Mouse (Mus musculus): ENCODE measurements around the gene Akt1.
A peak's percentile ranks its signal among the peaks of the same experiment; 100 is the strongest.

Gene Akt1

GRCm38 (mm10) chr12:112627097-112627881 is 47.4 kb downstream of the Akt1 start:
- no peak for DNase-seq

GRCm38 (mm10) chr12:112626455-112626854 is 48.2 kb downstream of the Akt1 start:
- no peak for DNase-seq

GRCm38 (mm10) chr12:112625700-112626099 is 49.0 kb downstream of the Akt1 start:
- no peak for DNase-seq

GRCm38 (mm10) chr12:112623742-112624141 is 50.9 kb downstream of the Akt1 start:
- peak; percentile 69 to 81 for DNase-seq

GRCm38 (mm10) chr12:112621900-112622299 is 52.8 kb downstream of the Akt1 start:
- DNase-seq, result no peak

GRCm38 (mm10) chr12:112620354-112621061 is 54.2 kb downstream of the Akt1 start:
- no peak for DNase-seq

- peak; percentile 50 to 71 for DNase-seq
Measured at GRCm38 (mm10) chr12:112619686-112620353, 54.9 kb downstream of the Akt1 start, which contains the start of gene Adssl1. TSS of gene Adssl1 (plus strand) at chr12:112620045.

GRCm38 (mm10) chr12:112618981-112619685 is 55.6 kb downstream of the Akt1 start:
- DNase-seq, result no peak

GRCm38 (mm10) chr12:112617898-112618380 is 56.7 kb downstream of the Akt1 start:
- DNase-seq, result peak in 1 of 2 experiments; percentile 62

GRCm38 (mm10) chr12:112617184-112617583 is 57.5 kb downstream of the Akt1 start:
- DNase-seq, result no peak

- DNase-seq, result no peak
Measured at GRCm38 (mm10) chr12:112616668-112617067, 58.0 kb downstream of the Akt1 start.

- no peak for DNase-seq
Measured at GRCm38 (mm10) chr12:112609031-112609430, 65.7 kb downstream of the Akt1 start.

GRCm38 (mm10) chr12:112606998-112607397 is 67.7 kb downstream of the Akt1 start:
- no peak for DNase-seq

GRCm38 (mm10) chr12:112605766-112606165 is 68.9 kb downstream of the Akt1 start:
- peak; percentile 84 to 89 for DNase-seq

- peak in 1 of 2 experiments; percentile 39 for DNase-seq
Measured at GRCm38 (mm10) chr12:112604709-112605649, 69.7 kb downstream of the Akt1 start.

GRCm38 (mm10) chr12:112604022-112604421 is 70.7 kb downstream of the Akt1 start:
- DNase-seq, result no peak

Measured in cerebellum, postnatal 25 days (tissue).